Mouse (Mus musculus) ovary, adult 2 months (tissue): ENCODE measurements around the gene Scel. TPM values are rescaled to one million over a fixed set of nuclear protein-coding genes. Genes with fewer than 3 reads are reported as not detected.

Source experiments
- polyA plus RNA-seq: library from polyadenylated mRNA; depleted of rRNA; stranded (reverse); fragments of >200 nt; gene quantifications from 2 replicates; pipeline ENCODE4 v1.2.3, GENCODE M21; 2012; rRNA removed

Gene Scel
- not detected in 2 replicates for polyA plus RNA-seq

GRCm38 (mm10) chr14:103512802-103513472 is at the start of gene Scel:
Scel (plus strand) TSS chr14:103513342.

GRCm38 (mm10) chr14:103649896-103650334 is 136.8 kb downstream of the Scel start, which contains the start of gene Slain1:
Slain1 (plus strand) TSS chr14:103650228.

Other genes with a start within 250 kb of the Scel start
- gene Mycbp2, start 166.5 kb upstream of the Scel start, polyA plus RNA-seq, result 16.7 and 20.6 TPM in 2 replicates
- gene Slain1, start 136.9 kb downstream of the Scel start, polyA plus RNA-seq, result 15.2 and 19.1 TPM in 2 replicates